Mouse (Mus musculus): Measurements from ENCODE around the gene Pnpla1. TPM values are rescaled to one million over a fixed set of nuclear protein-coding genes. Genes with fewer than 3 reads are reported as not detected.
"Not testable (repeated sequence)": the region's sequence is repeated elsewhere in the genome, so short reads cannot be mapped to it uniquely, and the experiment has no call there.

The Pnpla1 gene
- polyA plus RNA-seq, 1 experiment from 2014 or later: not detected

DNA sequence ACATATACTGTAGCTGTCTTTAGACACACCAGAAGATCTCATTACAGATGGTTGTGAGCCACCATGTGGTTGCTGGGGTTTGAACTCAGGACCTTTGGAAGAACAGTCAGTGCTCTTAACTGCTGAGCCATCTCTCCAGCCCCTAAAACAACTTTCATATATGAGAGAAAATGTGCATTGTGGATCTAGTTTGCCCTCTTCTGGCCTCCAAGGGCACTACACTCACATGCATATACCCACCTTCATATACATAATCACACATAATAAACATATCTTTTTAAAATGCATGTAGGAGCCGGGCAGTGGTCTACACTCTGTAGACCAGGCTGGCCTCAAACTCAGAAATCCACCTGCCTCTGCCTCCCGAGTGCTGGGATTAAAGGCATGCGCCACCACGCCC lies 16.3 kb upstream of the Pnpla1 start:
- H3K9ac ChIP-seq (ENCODE audit: low read depth, low read length); H3K9me3 ChIP-seq (replicated peaks; ENCODE audit: low read length); H3K4me2 ChIP-seq (ENCODE audit: low read length); H3K4me3 ChIP-seq (replicated peaks; ENCODE audit: low read depth, low read length); ATAC-seq (replicated peaks; ENCODE audit: low FRiP score, low read depth); H3K4me1 ChIP-seq (replicated peaks; ENCODE audit: insufficient read depth, low read length); H3K27ac ChIP-seq; H3K27me3 ChIP-seq (ENCODE audit: insufficient read depth, low read length); DNase-seq (ENCODE audit: low spot score): not testable (repeated sequence)
- peaks cover 23% of the 10 kb centered on the region for H3K36me3 ChIP-seq (ENCODE audit: insufficient read depth, low read length)
- 96% methylated on average over 4 of the region's 4 CpGs for WGBS
- 0 out of 2 replicates have a peak, but pooled peaks have one; percentile 16 for TF ChIP-seq CTCF (IDR thresholded peaks at IDR 0.05; ENCODE audit: low read depth)

DNA sequence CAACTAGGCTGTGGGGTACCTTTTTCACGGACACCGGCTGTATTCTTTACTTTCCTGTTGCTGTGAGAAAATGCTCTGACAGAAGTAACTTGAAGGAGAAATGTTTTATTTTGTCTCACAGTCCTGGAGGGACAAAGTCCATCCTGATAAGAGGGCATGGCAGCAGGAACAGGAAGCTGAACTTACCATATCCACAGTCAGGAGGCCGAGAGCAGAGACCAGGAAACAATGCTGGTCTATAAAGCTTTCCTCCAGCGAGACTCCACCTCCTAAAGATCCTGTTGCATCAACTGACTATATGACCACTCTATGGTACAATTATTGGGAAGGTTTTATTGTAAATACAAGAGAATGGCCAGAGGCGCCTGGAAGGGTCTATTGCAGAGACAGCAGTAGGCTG lies 14.5 kb upstream of the Pnpla1 start:
- 65% methylated on average over 5 of the region's 5 CpGs for WGBS
- Histone ChIP-seq H3K27ac (no peak overlapping the region), H3K4me1 (replicated peaks; ENCODE audit: insufficient read depth, low read length) (no peaks in the 10 kb centered on the region), H3K4me2 (ENCODE audit: low read length) (no peak overlapping the region), H3K27me3 (ENCODE audit: insufficient read depth, low read length) (no peaks in the 10 kb centered on the region), H3K36me3 (ENCODE audit: insufficient read depth, low read length) (peaks cover 6% of the 10 kb centered on the region), H3K4me3 (replicated peaks; ENCODE audit: low read depth, low read length) (no peak overlapping the region), H3K9me3 (replicated peaks; ENCODE audit: low read length) (no peaks in the 10 kb centered on the region), H3K9ac (ENCODE audit: low read depth, low read length) (no peak overlapping the region)
- ATAC-seq (replicated peaks; ENCODE audit: low FRiP score, low read depth): no peak
- DNase-seq (ENCODE audit: low spot score): no peak
- no peak for TF ChIP-seq CTCF (IDR thresholded peaks at IDR 0.05; ENCODE audit: low read depth)

DNA sequence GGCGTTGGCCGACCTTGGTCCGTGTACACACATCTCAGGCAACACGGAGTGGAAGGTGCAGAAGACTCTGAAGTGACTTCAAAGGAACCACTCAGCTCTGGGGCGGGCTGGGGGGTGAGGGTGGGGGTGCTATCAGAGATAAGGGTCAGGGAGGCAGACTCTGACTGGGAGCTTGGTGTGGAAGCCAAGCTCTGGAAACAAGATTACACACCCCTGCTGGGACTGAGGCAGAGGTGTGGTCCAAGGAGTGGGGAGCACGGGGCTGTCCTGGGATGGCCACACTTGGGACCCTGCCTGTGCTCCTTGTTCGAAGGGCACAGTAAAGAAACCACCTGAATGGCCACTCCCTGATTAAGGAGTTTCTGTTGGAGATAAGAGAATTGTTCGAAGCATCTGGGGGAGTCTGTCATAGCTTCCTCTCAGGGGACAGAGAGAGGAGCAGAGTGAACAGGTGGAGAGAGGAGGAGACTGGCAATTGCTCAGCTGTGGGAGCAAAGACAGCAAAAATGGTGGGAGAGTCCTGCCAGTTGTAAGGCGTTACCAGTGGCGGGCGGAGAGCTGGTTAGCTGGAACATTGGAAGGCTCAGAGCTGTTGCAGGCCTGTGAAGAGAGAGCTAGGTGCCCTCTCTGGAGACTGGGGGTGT lies 11.1 kb upstream of the Pnpla1 start:
- Histone ChIP-seq H3K9ac (ENCODE audit: low read depth, low read length) (no peak overlapping the region), H3K4me2 (ENCODE audit: low read length) (no peak overlapping the region), H3K36me3 (ENCODE audit: insufficient read depth, low read length) (no peaks in the 10 kb centered on the region), H3K27ac (no peak overlapping the region), H3K4me1 (replicated peaks; ENCODE audit: insufficient read depth, low read length) (no peaks in the 10 kb centered on the region), H3K9me3 (replicated peaks; ENCODE audit: low read length) (no peaks in the 10 kb centered on the region), H3K27me3 (ENCODE audit: insufficient read depth, low read length) (no peaks in the 10 kb centered on the region), H3K4me3 (replicated peaks; ENCODE audit: low read depth, low read length) (no peak overlapping the region)
- TF ChIP-seq CTCF (IDR thresholded peaks at IDR 0.05; ENCODE audit: low read depth): no peak
- ATAC-seq (replicated peaks; ENCODE audit: low FRiP score, low read depth) (no peak), DNase-seq (ENCODE audit: low spot score) (no peak)
- 50% methylated on average over 11 of the region's 11 CpGs for WGBS

DNA sequence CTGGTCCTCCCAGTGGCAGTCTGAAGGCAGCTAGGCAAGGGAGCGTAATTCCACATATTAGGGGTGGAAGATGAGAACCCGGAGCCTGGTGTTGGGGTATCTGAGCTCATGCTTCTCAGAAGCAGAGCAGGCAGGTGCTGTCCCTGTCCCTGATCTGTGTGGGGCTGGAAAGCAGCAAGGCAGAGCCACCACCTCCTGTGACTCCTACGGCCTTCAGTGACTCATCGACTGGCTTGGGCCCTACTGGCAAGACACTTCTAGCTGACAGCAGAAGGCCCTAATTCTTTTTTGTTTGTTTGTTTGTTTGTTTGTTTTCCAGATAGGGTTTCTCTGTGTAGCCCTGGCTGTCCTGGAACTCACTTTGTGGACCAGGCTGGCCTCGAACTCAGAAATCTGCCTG lies 7.7 kb upstream of the Pnpla1 start:
- DNase-seq (ENCODE audit: low spot score): no peak
- 89% methylated on average over 5 of the region's 5 CpGs for WGBS
- H3K36me3 ChIP-seq (ENCODE audit: insufficient read depth, low read length): no peaks in the 10 kb centered on the region
- H3K4me2 ChIP-seq (ENCODE audit: low read length): no peak overlapping the region
- ATAC-seq (replicated peaks; ENCODE audit: low FRiP score, low read depth): no peak
- no peaks in the 10 kb centered on the region for H3K4me1 ChIP-seq (replicated peaks; ENCODE audit: insufficient read depth, low read length)
- no peaks in the 10 kb centered on the region for H3K9me3 ChIP-seq (replicated peaks; ENCODE audit: low read length)
- H3K27ac ChIP-seq: no peak overlapping the region
- H3K9ac ChIP-seq (ENCODE audit: low read depth, low read length): no peak overlapping the region
- no peaks in the 10 kb centered on the region for H3K27me3 ChIP-seq (ENCODE audit: insufficient read depth, low read length)
- no peak for TF ChIP-seq CTCF (IDR thresholded peaks at IDR 0.05; ENCODE audit: low read depth)
- no peak overlapping the region for H3K4me3 ChIP-seq (replicated peaks; ENCODE audit: low read depth, low read length)

DNA sequence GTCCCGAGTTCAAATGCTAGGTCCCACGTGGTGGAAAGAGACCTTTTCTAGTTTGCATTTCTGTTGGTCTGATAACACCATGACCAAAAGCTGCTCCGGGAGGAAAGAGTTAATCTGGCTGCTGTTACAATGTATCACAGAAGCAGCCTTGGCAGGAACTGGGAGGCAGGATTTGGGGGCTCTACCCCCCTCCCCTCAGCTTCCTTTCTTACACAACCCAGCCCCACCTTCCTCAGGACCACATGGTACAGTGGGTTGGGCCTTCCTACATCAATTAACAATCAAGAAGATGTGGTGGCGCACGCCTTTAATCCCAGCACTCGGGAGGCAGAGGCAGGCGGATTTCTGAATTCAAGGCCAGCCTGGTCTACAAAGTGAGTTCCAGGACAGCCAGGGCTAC lies 3.8 kb upstream of the Pnpla1 start:
- peaks cover 5% of the 10 kb centered on the region; the same call in 1 of the 2 replicates for H3K9me3 ChIP-seq (replicated peaks; ENCODE audit: low read length)
- ATAC-seq (replicated peaks; ENCODE audit: low FRiP score, low read depth) (no peak), DNase-seq (ENCODE audit: low spot score) (no peak)
- no peak for TF ChIP-seq CTCF (IDR thresholded peaks at IDR 0.05; ENCODE audit: low read depth)
- H3K27ac ChIP-seq: no peak overlapping the region
- no peaks in the 10 kb centered on the region for H3K4me1 ChIP-seq (replicated peaks; ENCODE audit: insufficient read depth, low read length)
- WGBS: 85% methylated on average over 7 of the region's 7 CpGs
- H3K27me3 ChIP-seq (ENCODE audit: insufficient read depth, low read length): no peaks in the 10 kb centered on the region
- H3K36me3 ChIP-seq (ENCODE audit: insufficient read depth, low read length): no peaks in the 10 kb centered on the region
- H3K9ac ChIP-seq (ENCODE audit: low read depth, low read length): no peak overlapping the region
- no peak overlapping the region for H3K4me2 ChIP-seq (ENCODE audit: low read length)
- H3K4me3 ChIP-seq (replicated peaks; ENCODE audit: low read depth, low read length): no peak overlapping the region

DNA sequence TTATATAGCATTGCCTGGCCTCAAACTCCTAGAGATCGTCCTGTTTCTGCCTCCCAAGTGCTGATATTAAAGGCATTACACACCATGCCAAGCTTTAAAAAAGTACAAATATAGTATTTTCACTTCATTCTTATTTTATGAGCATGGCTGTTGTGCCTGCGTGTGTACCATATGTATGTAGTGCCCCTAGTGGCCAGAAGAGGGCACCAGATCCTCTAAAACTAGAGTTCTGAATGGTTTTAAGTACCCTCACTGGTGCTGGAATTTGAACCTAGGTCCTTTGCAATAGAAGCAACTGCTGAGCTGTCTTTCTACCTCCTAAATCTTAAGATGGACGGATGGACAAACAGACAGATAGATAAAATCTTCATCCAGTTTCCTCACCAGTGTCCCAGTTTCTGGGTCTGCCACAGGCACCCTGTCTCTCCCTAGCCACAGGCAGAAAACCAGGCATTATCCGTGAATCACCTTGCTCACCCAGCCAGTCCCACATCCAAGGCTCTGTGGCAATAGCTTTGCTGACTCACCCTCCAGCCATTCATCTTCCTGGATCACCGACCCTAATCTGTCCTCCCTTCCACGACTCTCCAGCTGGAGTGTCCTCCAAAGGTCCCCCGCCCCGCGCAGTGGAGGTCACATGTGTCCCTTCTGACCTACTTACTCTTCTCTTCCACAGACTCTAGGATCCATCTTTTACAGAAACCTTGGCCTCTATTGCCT lies 2.9 kb upstream of the Pnpla1 start:
- Histone ChIP-seq H3K27me3 (ENCODE audit: insufficient read depth, low read length) (no peaks in the 10 kb centered on the region), H3K9me3 (replicated peaks; ENCODE audit: low read length) (peaks cover 5% of the 10 kb centered on the region; the same call in 1 of the 2 replicates), H3K36me3 (ENCODE audit: insufficient read depth, low read length) (no peaks in the 10 kb centered on the region), H3K4me2 (ENCODE audit: low read length) (no peak overlapping the region), H3K9ac (ENCODE audit: low read depth, low read length) (no peak overlapping the region), H3K4me1 (replicated peaks; ENCODE audit: insufficient read depth, low read length) (no peaks in the 10 kb centered on the region), H3K4me3 (replicated peaks; ENCODE audit: low read depth, low read length) (no peak overlapping the region), H3K27ac (no peak overlapping the region)
- peak; percentile 60 for TF ChIP-seq CTCF (IDR thresholded peaks at IDR 0.05; ENCODE audit: low read depth)
- 45% methylated on average over 9 of the region's 9 CpGs for WGBS
- DNase-seq (ENCODE audit: low spot score): peak; percentile 69
- ATAC-seq (replicated peaks; ENCODE audit: low FRiP score, low read depth): peak; percentile 80
